Mouse (Mus musculus) MEL (cell line): ENCODE data around the gene Olfr600.
"Not testable (repeated sequence)": the region's sequence is repeated elsewhere in the genome, so short reads cannot be mapped to it uniquely, and the experiment has no call there.

ENCODE experiments used
- CHD1 ChIP-seq: IDR thresholded peaks from 2 replicates; pipeline ENCODE4 v1.6.1; 2012; ENCODE audit warnings: low read depth, mild to moderate bottlenecking, inconsistent platforms, low read length, improper control_type of control experiment
- E2F4 ChIP-seq: IDR thresholded peaks from 2 replicates; pipeline ENCODE4 v1.6.1; 2011; ENCODE audit warnings: low read depth, low read length, improper control_type of control experiment, borderline replicate concordance

DNA sequence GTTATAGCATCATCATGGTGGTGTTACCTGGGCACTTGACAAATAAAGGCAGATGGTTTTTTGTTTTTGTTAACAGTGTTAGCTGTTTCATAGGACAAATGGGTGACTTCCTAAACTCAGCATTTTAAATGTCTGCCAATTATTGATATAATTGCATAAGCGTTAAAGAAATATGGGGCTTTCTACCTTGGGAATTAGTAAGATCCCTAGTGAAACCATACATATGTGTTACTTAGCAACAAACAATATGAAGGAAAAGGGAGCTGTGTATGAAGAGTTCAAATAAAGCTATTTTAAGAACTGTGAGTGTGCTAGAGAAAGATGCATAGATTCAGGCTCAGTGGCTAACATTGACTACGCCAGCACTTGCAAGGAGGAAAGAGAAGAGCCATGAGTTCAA, 33.5 kb downstream of the Olfr600 start, which contains the start of gene Olfr597:
- TF ChIP-seq E2F4, CHD1: not testable (repeated sequence)
